Mouse (Mus musculus) layer of hippocampus, postnatal 10 days (tissue): ENCODE measurements at regions not wholly inside any gene's neighbourhood (a gene's known extent, or its start where the extent isn't known, plus 50 kb on each side); places are given as distances from the start of the nearest gene placed in this dataset.

Experiments used
- DNase-seq, 2 experiments: peaks; one replicate each; pipeline ENCODE4 v3.0.0; 2021; ENCODE audit warnings: low spot score in 2 of 2

GRCm38 (mm10) chr1:125307223-125307622 is 128.3 kb downstream of the Actr3 start:
- no peak for DNase-seq

DNA sequence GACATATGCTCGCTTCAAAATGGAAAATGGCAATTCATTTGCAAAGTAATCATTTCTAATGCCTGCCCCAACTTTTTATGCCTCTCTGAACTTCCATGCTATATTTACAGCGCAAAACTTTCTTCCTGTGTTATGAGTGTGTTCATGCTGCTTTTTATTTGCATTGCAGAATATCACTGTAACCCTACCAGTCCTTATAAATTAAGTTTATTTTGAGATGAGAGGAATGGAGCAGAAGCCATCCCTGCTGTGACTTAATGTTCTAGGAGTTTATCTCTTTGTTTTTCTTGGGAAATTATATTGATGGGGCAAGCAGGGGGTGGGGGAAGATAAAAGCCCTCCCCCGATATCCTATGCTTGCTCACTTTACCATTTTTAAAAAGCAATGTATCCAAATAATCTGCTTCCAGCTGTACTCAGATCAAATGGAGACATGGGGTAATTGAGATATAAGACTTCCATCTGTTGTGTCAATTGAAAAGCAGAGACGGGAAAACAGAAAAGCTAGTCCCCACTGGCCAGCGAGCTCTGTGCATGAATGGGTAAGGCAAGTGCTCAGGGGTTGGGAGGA is 136.9 kb downstream of the Actr3 start:
- DNase-seq = no peak

GRCm38 (mm10) chr1:125295646-125296045 is 139.9 kb downstream of the Actr3 start:
- DNase-seq = no peak

DNA sequence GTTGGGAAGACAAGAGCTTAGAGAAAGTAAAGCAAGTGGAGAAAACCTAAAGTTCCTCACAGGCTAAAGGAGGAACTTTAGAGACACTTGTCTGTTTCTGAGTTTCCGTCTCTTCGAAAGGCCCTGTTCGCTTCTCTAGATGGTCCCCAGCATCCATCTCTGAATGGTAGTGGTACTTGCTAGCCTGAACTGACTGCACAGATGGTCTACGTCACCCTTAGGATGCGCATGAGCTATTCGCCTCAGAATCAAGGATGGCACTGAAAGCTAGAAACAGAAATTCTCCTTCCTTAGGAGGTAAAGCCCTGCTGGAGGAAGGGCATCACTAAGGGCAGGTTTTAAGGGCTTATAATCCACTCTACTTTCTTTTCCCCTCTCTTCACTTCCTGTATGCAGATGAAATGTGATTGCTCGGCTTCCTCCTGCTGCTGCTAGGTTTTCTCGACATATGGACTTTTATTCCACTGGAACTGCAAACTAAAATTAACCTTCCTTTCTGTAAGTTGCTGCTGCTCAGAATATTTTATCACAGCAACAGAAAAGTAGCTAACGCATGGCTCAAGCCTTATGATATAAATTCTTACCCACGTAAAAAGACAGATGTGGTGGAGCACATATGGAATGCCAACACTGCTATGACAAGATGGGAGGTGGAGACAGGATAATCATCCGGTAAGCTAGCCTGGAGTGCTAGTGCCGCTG is 145.1 kb downstream of the Actr3 start:
- no peak for DNase-seq

DNA sequence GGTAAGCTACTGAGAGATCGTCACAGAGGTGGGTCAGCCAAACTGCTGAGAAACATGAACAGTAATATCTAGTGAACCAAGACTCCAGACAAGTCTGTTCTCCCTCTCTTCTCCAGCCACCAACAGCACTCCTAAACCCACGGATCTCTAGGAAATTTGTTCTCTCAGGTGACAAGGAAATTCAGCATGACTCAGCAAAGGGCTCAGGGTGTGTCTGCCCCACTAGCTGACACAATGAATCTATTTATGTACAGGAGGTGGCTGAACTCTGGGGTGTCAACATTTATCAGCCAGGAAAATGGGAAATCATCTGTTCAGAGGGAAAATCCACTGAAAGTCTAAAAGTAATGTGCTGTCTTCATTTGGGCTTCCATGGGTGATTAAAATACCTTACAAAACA is 149.2 kb downstream of the Actr3 start:
- no peak for DNase-seq

GRCm38 (mm10) chr1:125284693-125285092 is 150.8 kb downstream of the Actr3 start:
- DNase-seq = no peak

DNA sequence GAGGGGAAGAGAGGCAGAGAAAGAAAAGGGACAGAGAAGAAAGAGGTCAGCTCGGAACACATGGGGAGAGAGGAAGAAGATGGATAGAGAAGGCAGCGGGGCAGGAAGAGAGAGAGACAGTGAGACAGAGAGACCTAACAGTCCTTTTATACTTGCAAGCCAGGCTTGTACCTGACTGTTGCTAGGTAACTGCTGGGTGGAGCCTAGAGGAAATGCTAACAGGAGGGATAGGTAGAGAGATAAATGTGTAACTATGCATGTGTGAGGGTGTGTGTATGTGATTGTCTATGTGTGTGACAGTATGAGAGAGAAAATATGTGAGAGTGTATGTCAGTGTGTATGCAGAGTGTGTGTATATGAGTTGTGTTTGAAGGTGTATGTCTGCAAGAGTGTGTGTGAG is 161.8 kb downstream of the Actr3 start:
- DNase-seq = no peak

DNA sequence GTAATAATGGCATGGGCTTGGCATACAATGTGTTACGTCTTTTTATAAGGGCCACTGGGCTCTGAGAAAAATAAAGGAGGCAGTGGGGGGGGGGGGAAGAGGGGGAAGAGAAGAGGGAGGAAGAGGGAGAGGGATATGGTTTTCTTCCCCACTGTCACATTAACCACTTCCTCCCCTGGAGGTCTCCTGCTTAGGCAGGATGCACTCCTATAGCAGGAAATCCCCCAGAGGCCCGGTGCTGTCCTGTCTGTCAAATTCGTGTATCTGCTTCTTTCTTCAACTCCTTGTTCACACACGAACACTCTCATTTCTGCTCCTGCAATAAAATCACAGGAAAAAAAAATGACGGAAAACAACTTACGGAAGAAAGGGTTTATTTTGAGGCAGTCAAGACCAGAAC is 171.8 kb downstream of the Actr3 start:
- DNase-seq = no peak

DNA sequence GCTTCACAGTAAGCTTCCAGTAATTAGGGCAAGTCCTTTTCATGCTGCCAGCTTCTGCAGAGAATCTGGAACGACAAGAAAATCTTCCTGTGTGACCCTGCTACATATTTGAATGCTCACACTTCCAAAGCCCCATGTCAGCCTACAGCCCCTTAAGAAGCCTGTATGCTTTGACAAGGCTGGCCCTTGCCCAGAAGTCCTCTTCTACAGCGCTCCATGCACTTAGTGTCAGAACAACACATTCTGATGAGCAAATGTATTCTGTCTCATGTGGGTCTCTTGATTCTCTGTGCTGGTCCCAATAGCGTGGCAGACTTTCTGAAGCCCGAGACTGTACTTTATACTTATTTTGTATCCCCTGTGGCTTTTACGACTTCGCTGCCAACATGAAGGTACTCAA is 172.5 kb downstream of the Actr3 start:
- no peak for DNase-seq

DNA sequence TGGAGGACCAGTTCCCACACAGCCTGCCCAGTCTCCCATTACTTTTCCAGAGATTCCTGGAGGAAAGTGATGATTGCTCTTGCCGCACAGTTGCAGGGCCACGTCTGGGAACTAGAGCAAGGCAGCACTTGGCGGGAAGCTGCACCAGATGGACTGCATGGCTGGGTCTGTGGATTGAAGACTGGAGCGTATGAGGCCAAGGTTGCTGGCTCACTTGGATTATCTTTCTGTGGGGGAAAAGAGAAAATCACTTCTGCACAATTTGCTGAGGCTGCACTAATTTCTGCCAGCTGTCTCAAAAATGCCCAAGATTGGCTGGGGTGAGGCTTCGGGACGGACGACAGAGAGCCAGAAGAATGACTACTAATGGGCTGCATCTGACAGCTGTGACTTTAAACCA is 193.2 kb downstream of the Actr3 start:
- DNase-seq = peak; percentile 15 to 26

- no peak for DNase-seq
Observed at GRCm38 (mm10) chr1:125241717-125242116, 193.8 kb downstream of the Actr3 start.

DNA sequence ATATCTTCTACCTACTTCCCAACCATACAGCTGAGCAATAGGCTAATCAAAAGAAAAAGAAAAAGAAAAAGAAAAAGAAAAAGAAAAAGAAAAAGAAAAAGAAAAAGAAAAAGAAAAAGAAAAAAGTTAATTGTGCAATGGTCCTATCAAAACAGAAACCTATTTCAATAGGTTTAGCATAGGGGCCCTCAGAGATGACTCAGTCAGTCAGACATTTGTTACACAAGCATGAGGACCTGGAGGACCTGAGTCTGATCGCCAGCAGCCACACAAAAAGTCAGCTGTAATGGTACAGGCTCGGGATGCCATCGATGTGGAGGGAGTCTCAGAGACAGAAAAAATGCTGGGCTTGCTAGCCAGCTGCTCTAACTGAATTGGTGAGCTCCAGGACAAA is 197.9 kb downstream of the Actr3 start:
- DNase-seq = no peak

DNA sequence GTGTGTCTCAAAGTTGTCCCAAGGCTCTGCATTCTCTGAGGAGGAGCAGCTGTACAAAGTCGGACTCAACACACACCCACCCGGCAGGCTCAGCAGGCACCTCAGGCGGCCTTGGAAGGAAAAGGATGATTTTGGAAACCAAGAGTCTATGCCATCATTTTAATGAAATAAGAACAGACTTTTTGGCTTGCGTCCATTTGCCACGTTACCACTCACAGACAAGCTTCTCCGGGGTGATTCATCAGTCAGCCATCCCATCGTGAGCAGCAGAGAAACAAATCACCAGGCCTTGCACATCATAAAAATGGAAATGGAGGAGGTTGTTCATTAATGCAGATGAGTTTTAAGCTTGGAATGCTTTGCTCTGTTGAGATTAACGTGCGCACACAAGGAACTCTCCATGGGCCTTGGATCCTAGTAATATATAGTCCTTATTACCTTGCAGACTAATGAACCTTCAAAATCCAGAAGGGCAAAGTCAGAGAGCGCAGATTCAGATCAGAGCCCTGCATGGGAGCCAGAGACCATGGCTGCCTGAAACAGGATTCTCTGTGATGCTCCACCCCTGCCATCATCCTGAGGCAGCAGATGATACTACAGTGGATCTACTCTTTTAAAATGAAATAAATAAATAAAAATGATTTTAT is 198.5 kb downstream of the Actr3 start:
- no peak for DNase-seq

GRCm38 (mm10) chr1:125234747-125235146 is 200.8 kb downstream of the Actr3 start:
- DNase-seq = no peak

- no peak for DNase-seq
Observed at GRCm38 (mm10) chr1:125223370-125223769, 212.2 kb downstream of the Actr3 start.

- peak; percentile 19 to 23 for DNase-seq
Observed at GRCm38 (mm10) chr1:125216192-125216591, 219.3 kb downstream of the Actr3 start.

DNA sequence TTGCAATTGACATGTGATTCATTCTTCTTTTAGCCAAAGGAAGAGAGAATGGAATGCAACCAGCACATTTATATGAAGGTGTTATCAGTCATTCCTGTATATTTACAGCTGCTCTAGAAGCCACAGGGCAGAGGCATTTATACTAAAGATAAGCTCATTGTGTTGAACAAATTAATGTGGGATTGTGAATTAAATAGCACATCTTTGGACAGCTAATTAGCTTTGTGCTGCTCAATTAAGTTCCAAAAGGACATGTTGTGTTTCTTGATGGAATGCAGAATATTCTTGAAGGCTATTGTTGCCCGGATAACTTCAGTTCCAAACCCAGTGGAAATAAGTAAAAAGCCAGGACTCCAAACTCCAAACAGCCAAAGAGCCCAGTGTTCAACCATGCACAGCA is 248.4 kb downstream of the Actr3 start:
- DNase-seq = no peak

DNA sequence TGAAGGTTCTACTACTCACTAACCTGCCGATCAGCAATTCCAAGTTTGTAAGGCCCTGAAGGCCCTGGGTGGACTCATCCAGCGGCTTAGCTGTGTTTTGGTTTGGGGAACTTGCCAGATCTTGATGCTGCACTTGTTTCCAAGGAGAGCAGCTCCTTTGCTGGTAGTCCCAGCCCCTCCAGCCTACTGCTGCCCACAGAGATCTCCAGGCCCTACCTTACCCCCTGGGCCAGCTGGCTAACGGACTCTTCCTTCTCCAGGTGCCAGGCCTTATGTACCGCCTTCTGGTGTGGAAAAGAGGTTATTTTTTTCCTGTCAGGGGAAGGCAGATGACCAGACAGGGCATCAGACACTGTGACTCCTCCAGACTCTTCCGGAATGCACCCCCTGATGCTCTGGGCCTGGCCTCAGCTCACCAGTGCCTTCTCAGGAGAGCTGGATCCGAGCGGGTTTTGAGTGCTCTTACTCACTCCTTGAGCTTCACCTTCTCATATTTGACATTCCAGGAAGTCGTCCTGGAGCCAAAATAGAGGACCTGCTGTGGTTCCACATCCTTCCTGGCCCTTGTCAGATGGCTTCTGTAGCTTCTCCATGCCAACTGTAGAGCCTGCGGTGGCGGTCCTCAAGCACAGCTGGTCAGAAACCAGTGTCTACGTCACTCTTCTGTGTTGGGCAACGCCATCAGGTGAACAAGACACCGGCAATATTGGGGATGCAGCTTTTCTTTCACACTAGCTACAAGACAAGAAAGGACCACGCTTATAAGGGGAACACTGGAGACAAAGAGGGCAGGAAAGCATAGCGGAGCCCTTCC is 259.2 kb downstream of the Actr3 start:
- no peak for DNase-seq

- no peak for DNase-seq
Observed at GRCm38 (mm10) chr1:125174725-125175124, 260.8 kb downstream of the Actr3 start.

DNA sequence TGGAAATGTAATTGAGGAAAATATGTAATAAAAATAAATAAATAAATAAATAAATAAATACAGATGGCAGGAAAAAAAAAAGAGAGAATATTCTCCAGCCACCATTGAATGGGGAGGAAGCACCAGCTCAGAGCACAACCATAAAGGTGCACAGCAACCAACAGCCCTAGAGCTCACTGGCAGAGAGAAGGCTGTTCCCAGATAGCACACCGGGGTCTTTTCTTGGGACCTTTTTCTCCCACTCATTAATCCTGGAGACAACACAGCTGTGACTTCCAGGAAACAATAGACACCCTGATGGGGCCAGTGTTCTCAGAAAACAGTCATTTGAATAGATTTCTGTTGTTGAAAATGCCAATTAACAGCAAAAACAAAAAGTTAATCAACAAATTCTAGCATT is 263.1 kb downstream of the Actr3 start:
- DNase-seq = no peak

- no peak for DNase-seq
Observed at GRCm38 (mm10) chr1:125165226-125165625, 270.3 kb downstream of the Actr3 start.

- no peak for DNase-seq
Observed at GRCm38 (mm10) chr1:125158481-125158880, 277.0 kb downstream of the Actr3 start.
